Mouse (Mus musculus): ENCODE results near the gene Alg5. TPM values are rescaled to one million over a fixed set of nuclear protein-coding genes. Genes with fewer than 3 reads are reported as not detected.

Alg5 gene
- total RNA-seq, 2 experiments from 2014 or later, result 24.3 to 25.6 TPM

DNA sequence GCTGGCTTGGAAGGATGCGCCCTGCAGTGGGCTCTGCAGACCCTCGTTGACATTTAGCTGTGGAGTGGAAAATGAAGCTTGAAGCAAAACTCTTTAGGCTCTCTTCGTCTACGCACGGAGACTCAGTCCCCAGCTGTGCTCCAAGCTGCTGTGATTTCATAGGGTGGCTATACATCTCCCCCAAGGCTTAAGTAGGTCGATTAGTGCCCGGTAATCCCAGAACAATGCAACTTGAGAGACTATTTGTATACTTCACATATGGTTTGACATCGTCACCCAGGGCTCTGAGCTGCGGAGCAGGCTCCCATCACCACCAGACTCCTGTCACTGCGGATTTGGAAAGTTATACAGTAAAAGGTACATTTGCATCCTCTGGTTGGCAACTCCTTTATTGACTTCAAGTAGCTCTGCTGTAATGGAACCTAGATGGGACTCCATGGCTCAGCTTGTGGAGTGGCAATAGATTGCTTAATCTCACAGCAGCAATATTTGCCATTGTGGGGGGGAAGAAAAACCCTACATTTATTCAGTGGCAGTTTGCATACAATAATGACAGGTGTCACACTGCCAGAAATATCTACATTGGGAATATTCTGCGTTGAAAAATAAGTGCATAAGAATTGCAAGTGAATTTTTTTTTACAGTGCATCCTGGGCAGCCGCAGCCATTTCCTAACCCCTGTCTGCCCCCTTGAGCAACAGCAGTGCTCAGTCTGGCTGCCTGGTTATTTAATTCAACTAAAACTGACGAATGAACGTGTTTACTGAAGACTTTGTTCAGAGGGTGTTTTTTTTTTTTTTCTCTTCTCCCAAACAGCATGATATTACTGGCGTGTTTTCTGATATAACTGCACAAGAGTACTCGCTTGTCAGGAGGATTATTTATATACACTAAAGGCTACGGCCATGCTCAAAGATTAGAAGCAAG is 34.3 kb downstream of the Alg5 start:
- no peak for DNase-seq (ENCODE audit: extremely low spot score in 1 of 2, low spot score in 2 of 2)
- intact Hi-C loops (cut with DNase I), result no loop called here

DNA sequence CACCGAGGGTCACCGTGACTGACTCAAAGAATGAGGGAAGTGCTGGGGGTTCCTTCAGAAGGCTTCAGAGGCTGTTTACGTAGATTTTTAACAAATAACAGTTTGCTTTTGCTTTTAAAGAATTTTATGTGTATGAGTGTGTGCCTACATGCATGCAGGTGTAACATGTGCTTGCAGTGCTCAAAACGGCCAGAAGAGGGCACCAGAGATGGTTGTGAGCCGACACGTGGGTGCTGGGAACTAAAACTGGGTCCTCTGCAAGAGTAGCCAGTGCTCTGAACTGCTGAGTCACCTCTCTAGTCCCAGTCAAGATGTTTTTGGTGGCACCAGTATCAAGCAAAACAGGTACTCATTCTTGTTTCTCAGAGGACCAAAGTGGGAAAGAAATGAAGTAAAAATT is 38.3 kb downstream of the Alg5 start:
- intact Hi-C loops (cut with DNase I), result no loop called here

DNA sequence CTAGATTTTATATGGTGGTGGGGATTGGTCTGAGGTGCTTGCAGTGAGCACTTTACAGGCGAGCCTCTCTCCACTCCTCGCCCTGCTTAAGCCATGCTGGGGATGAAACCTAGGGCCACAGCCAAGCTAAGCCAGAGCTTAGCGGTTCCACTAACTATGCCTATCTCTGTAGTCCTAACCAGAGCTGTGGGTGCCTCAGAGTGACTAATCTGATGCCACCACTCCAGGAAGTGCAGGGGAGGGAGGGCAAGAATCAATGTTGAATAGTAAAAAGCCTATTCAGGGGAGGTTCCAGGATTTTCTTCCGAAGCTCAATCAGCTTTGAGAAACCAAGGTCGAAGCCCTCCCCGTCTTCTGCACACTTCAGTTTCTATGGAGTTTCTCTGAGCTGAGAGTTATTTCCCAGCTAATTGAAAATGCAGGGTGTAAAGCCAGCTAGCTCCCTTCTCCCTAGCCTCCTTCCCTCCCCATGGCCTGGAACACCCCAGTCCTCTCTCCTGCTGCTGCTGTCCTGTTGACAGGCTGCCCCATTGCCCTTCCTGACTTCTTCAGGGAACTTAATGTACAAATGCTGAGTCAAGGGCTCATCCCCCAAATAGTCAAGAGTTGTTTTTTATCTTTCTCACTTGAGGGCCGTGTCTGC is 40.8 kb downstream of the Alg5 start:
- intact Hi-C loops (cut with DNase I), result no loop called here
- no peak for DNase-seq (ENCODE audit: extremely low spot score in 1 of 2, low spot score in 2 of 2)

More for the DNA sequence above, 38.3 kb downstream of the Alg5 start:
- no peak for DNase-seq (ENCODE audit: extremely low spot score in 1 of 2, low spot score in 2 of 2)

DNA sequence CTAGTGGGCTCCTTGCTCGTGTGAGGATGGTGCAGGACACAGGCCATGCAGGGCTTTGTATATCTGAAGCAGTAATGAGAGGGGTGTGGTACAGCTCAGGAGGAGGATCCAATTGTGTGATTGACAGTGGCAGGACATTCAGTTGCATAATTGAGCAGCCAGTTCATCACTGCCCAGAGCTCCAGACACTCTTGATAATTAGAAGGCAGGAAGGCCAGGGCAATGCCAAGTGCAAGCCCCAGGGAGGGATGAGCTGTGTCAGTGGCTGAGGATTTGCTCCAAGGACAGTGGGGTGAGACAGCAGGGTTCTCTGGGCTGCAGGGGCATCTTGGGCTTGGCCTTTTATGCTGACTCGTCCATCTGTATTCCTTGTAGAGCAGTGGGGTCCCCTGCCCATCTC is 55.3 kb downstream of the Alg5 start:
- no peak for DNase-seq (ENCODE audit: extremely low spot score in 1 of 2, low spot score in 2 of 2)
- intact Hi-C loops (cut with DNase I), result loop anchor here (5.0 kb wide), 1 partner anchor 33 kb away; the partner anchor contains the start of gene Smad9

DNA sequence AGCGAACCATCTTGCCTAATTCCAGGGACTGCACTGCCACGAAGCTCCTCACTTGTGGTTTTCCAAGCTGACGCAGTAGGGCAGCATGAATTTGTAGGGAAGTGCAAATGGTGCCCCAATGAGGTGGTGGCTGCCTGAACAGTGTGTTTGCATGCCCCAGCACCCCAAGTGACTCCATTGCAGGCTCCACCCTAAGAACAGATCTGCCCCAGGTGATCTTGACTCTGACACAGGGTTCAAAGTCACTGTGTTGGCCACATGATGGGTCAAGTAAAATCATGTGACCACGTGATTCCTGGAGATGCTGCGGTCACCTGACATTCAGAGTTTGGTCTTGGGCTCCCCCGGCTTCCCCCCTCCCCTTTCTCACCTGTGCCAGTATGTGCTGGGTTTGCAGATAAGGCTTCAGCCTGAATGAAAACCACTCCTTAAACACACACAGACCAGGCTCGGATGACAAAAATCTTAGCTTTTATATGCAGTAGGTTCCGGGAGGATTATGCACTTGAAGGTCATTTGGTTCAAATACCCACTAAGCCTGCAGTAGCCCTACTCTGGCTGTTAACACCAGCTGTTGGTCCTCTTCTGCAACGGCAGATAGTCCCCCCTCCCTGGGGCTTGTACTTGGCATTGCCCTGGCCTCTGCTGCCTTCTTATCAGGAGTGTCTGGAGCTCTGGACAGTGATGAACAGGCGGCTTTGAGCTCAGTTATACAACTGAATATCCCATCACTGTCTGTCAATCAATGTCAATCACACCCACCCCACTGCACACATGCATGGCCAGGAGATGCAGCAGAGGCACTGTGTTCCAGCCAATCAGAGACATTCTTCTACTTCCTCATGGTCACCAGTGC is 56.7 kb downstream of the Alg5 start:
- intact Hi-C loops (cut with DNase I), result loop anchor here (5.0 kb wide), 1 partner anchor 35 kb away; the partner anchor contains the start of gene Smad9
- no peak for DNase-seq (ENCODE audit: extremely low spot score in 1 of 2, low spot score in 2 of 2)

DNA sequence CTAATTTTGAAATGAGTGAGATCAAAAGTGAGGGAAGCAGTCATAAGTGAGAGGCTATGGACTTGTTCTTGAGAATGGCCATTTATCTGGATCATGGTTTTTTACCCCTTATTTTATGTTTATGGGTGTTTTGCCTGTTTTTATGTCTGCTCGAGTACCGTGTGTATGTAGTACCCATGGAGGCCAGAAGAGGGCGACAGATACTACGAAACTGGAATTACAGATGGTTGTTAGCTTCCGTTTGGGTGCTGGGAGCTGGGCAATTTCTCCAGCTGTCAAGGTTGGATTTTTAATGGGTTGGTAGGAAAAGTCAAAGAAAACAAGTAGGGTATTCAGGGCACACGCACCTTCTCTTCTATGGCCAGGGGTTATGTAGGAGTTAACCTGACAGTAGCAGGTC is 58.4 kb downstream of the Alg5 start:
- intact Hi-C loops (cut with DNase I), result loop anchor here (5.0 kb wide), 1 partner anchor 36 kb away; the partner anchor contains the start of gene Smad9
- DNase-seq (ENCODE audit: extremely low spot score in 1 of 2, low spot score in 2 of 2), result no peak

DNA sequence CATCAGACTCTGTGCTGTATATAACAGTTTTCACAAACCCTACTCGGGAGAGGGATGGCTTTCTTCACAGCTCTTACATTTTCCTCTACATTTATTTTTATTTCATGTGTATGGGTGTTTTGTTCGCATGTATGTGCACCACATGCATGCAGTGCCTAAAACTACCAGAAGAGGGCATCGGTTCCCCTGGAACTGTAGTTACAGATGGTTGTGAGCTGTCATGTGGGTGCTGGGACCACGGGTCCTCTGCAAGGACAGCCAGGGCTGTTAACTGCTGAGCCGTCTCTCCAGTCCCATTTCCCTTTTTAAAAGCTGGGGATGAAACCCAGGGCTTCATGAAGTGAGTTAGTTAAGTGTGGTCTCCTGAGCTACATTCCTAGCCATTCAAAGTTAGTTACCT is 60.0 kb downstream of the Alg5 start:
- intact Hi-C loops (cut with DNase I), result no loop called here
- DNase-seq (ENCODE audit: extremely low spot score in 1 of 2, low spot score in 2 of 2), result no peak

DNA sequence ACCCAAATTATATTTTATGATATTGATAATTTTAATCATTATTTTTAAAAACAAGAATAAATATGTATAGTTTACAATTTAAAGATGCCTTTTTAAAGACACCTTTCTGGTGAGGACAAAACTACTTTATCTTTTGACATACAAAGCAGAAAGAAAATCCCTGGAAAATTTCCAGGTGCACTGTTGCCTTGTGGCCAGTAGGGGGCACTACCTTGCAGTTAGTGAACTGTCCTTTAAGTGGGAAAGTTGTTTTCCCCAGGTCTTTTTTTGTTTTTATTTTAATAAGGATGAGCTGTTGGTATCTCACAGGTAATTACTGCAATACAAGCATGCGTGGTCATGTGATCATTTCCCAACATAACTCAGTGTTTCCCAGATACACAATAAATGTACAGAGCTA is 60.5 kb downstream of the Alg5 start:
- intact Hi-C loops (cut with DNase I), result no loop called here
- no peak for DNase-seq (ENCODE audit: extremely low spot score in 1 of 2, low spot score in 2 of 2)

DNA sequence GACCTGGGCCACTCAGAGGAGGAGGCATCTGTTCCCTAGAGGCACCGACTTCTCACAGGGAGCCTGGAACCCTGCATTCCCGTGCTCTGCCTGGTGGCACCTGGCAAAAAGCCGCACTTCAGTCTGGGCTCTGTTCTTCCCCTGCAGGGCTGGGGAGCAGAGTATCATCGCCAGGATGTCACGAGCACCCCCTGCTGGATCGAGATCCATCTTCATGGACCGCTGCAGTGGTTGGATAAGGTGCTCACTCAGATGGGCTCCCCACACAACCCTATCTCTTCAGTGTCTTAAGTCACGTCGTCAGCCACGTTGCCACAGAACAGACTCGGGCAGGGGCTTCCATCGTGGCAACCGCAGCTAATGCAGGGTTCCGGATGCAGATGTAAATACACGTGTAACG is 61.9 kb downstream of the Alg5 start:
- intact Hi-C loops (cut with DNase I), result no loop called here
- DNase-seq (ENCODE audit: extremely low spot score in 1 of 2, low spot score in 2 of 2), result peak; percentile 24 to 68

Other genes with a start within 250 kb of the Alg5 start
- gene Supt20, start 42.7 kb upstream of the Alg5 start, total RNA-seq (2021), result 10 to 100 TPM; 45.7 to 54.1 TPM
- gene Gm21958, start 21.2 kb upstream of the Alg5 start, total RNA-seq (2021), result not detected
- gene Exosc8, start 146 bp upstream of the Alg5 start, total RNA-seq (2021), result 10 to 100 TPM; 34.9 to 36.3 TPM
- gene Smad9, start 20.0 kb downstream of the Alg5 start, total RNA-seq (2021), result 1 to 10 TPM; 4.8 to 5.1 TPM
- gene Rfxap, start 72.3 kb downstream of the Alg5 start, total RNA-seq (2021), result 10 to 100 TPM; 56.6 to 57.7 TPM
- 10 to 100 TPM; 32.1 to 36.4 TPM for gene Sertm1, start 180.3 kb downstream of the Alg5 start, total RNA-seq (2021)